Comparison of ENCODE assay signal across 15 mouse cellular contexts in the genomic region with DNA sequence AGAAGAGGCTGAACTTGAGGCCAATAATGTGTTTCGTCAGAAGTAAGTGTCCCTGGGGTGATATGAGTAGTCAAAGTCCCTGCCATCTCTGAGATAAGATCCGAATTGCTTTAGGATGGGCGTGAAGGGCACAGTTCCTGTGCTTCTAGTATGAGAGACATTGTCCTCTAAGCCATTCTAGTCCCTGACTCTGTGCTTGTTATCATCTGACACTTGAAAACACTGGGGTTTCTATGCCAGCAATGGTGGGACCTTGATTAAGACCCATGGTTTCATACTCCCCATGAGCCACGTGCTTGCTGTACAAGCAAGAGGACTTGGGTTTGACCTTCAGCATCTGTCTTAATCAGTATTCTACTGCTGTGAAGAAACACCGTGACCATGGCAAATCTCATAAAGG.
"Had no signal": no experiment of that assay in that cellular context is flagged by ENCODE, and none has a peak within 500 bp of the region (broad histone marks: within the 10 kb centered on the region; RNA-seq: fewer than 3 reads in every experiment).

No protein-coding gene starts in this region.

- DNase-seq: kidney, adult 2 months; kidney, postnatal 14 days; lung, adult 2 months; lung, postnatal 36 days; retina, postnatal 1 day; right cerebral cortex, postnatal 4 days; thymus, postnatal 36 days had no signal

- H3K4me3 ChIP-seq: kidney, embryonic 15.5 days; left cerebral cortex, adult 2 months; limb, embryonic 10.5 days; midbrain, embryonic 10.5 days; neural tube, embryonic 13.5 days had no signal

- H3K9ac ChIP-seq: kidney, embryonic 15.5 days; neural tube, embryonic 13.5 days had no signal

- H3K27me3 ChIP-seq: kidney, embryonic 15.5 days had no signal

- H3K27ac ChIP-seq: kidney, embryonic 15.5 days; left cerebral cortex, adult 2 months; limb, embryonic 10.5 days; midbrain, embryonic 10.5 days; neural tube, embryonic 13.5 days had no signal

- H3K36me3 ChIP-seq: limb, embryonic 10.5 days; midbrain, embryonic 10.5 days had no signal

- ATAC-seq: inflammation-experienced regulatory T-cells, adult 6 months; lung, postnatal 0 days; midbrain, embryonic 16.5 days had no signal

- H3K9me3 ChIP-seq: kidney, embryonic 15.5 days; limb, embryonic 10.5 days; midbrain, embryonic 10.5 days; neural tube, embryonic 13.5 days had no signal

- H3K4me1 ChIP-seq: kidney, embryonic 15.5 days; limb, embryonic 10.5 days; neural tube, embryonic 13.5 days had no signal

- H3K4me2 ChIP-seq: kidney, embryonic 15.5 days; neural tube, embryonic 13.5 days had no signal
